Mouse (Mus musculus) brown adipose tissue, adult 24 weeks (tissue): ENCODE data around the gene Itgb6. TPM values are rescaled to one million over a fixed set of nuclear protein-coding genes. Genes with fewer than 3 reads are reported as not detected.

Experiments
- H3K27ac ChIP-seq: fragments of 200-500 bp; replicated peaks from 2 replicates; pipeline ENCODE4 v1.5.1; 2012; ENCODE audit warnings: low read depth, mild to moderate bottlenecking, low read length
- H3K4me1 ChIP-seq: fragments of 200-500 bp; 2 replicates; pipeline ENCODE4 v1.6.1; 2012; ENCODE audit warnings: low read length, mixed read lengths; ENCODE audit not compliant: control insufficient read depth, insufficient read depth, insufficient read length
- H3K4me3 ChIP-seq: fragments of 200-500 bp; 2 replicates; pipeline ENCODE4 v1.5.1; 2012; ENCODE audit warnings: low read depth, mild to moderate bottlenecking, low read length, moderate library complexity; ENCODE audit not compliant: insufficient read depth
- polyA plus RNA-seq: library from polyadenylated mRNA; stranded (reverse); fragments of >200 nt; gene quantifications from 2 replicates; pipeline ENCODE4 v1.2.4, GENCODE M21; 2012; ENCODE audit not compliant: missing spikeins, insufficient read depth, insufficient read length

Gene Itgb6
- polyA plus RNA-seq, 1 experiment: not detected

GRCm38 (mm10) chr2:60636481-60636880, 86.0 kb downstream of the Itgb6 start:
- Histone ChIP-seq H3K4me3 (no peak overlapping the region), H3K4me1 (no peaks in the 10 kb centered on the region; the same call in 1 of the 2 replicates), H3K27ac (no peak overlapping the region)

GRCm38 (mm10) chr2:60636038-60636437, 86.4 kb downstream of the Itgb6 start:
- Histone ChIP-seq H3K4me3 (no peak overlapping the region), H3K27ac (no peak overlapping the region), H3K4me1 (no peaks in the 10 kb centered on the region; the same call in 1 of the 2 replicates)

DNA sequence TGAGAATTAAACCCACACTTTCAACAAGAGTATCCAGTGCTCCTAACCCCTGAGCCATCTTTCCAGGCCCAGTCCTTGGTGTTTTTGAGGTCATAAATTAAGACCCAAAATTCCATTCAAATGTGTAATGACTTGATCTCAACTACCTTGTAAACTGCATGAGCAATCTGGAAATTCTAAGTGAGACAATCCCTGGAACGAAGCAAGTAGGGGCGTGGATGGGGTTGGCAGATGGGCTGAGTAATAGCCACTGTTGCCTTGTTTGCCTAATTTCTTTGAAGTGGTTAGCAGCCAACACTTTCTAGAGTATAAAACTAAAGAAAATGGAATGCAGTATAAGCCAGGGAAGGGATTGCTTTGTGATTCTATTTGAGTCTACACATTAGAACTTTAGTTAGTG, 89.7 kb downstream of the Itgb6 start:
- Histone ChIP-seq H3K4me3 (no peak overlapping the region), H3K4me1 (no peaks in the 10 kb centered on the region; the same call in 1 of the 2 replicates), H3K27ac (no peak overlapping the region)

GRCm38 (mm10) chr2:60630304-60630703, 92.1 kb downstream of the Itgb6 start:
- Histone ChIP-seq H3K27ac (no peak overlapping the region), H3K4me3 (no peak overlapping the region), H3K4me1 (no peaks in the 10 kb centered on the region; the same call in 1 of the 2 replicates)

DNA sequence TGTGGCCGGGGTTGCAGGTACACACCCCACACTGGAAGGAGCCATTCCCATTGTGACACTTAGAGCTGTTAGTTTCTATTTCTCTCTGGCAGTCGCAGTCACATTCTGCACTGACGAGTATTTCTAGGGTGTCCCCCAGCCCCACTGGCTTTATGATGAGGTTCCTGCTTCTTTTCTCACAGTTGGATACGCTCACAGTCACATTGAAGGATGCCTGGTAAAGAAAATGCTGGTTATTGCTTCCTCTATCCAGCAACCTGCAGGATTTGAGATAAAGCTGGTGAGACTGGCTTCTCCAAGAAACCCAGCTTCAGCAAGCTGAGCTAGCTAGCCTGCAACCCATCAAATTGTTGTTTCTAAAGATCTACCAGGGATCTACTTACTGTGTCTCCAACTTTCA, 94.5 kb downstream of the Itgb6 start:
- no peak overlapping the region for H3K27ac ChIP-seq
- no peak overlapping the region for H3K4me3 ChIP-seq
- no peaks in the 10 kb centered on the region for H3K4me1 ChIP-seq

DNA sequence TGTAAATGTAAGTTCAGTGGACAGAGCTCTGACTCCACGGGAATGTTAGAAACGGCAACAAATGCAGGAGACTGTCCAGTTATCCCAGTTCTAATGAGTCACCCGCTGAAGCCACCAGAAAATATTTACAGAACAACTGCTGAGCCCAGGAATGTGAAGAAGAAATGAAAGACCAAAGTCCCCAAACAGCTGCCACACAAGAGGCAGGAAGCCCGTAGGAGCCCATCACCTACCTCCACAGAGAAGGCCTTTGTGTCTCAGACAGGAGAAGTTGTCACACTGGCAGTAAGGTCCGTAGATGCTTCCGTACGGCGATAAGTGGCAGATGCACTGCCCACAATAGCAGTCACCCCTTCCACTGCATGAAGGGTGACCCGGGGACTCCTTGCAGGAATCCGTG, 94.9 kb downstream of the Itgb6 start:
- no peak overlapping the region for H3K27ac ChIP-seq
- no peaks in the 10 kb centered on the region for H3K4me1 ChIP-seq
- H3K4me3 ChIP-seq: no peak overlapping the region

- Histone ChIP-seq H3K27ac (no peak overlapping the region), H3K4me3 (no peak overlapping the region), H3K4me1 (no peaks in the 10 kb centered on the region)
Observed at GRCm38 (mm10) chr2:60625766-60626165, 96.7 kb downstream of the Itgb6 start.

- Histone ChIP-seq H3K4me3 (no peak overlapping the region), H3K27ac (no peak overlapping the region), H3K4me1 (no peaks in the 10 kb centered on the region)
Observed at GRCm38 (mm10) chr2:60622161-60622560, 100.3 kb downstream of the Itgb6 start.

DNA sequence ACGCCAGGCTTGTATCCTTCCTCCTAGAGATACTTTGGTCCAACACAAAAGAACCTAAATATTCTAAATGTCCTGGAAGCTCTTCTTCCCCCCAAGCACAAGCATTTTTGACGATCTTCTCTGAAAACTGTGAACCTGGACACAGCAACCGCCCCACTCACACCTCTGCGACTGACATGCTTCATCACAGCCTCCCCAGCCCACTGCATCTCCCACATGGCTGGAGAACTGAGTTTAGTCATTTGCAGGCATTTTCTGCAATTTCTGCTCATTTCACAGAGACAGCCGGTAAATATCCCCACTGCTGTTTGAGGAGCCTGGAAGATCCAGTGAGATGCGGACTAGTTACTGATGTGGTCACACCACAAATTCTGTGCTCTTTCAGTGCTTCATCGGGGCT, 107.7 kb downstream of the Itgb6 start:
- Histone ChIP-seq H3K27ac (no peak overlapping the region), H3K4me1 (no peaks in the 10 kb centered on the region), H3K4me3 (no peak overlapping the region)

GRCm38 (mm10) chr2:60613857-60614228, 108.6 kb downstream of the Itgb6 start:
- Histone ChIP-seq H3K27ac (no peak overlapping the region), H3K4me1 (no peaks in the 10 kb centered on the region), H3K4me3 (no peak overlapping the region)

- Histone ChIP-seq H3K4me1 (no peaks in the 10 kb centered on the region), H3K27ac (no peak overlapping the region), H3K4me3 (no peak overlapping the region)
Observed at GRCm38 (mm10) chr2:60612906-60613856, 109.3 kb downstream of the Itgb6 start.

GRCm38 (mm10) chr2:60611622-60612021, 110.8 kb downstream of the Itgb6 start:
- Histone ChIP-seq H3K4me3 (no peak overlapping the region), H3K27ac (no peak overlapping the region), H3K4me1 (no peaks in the 10 kb centered on the region)

DNA sequence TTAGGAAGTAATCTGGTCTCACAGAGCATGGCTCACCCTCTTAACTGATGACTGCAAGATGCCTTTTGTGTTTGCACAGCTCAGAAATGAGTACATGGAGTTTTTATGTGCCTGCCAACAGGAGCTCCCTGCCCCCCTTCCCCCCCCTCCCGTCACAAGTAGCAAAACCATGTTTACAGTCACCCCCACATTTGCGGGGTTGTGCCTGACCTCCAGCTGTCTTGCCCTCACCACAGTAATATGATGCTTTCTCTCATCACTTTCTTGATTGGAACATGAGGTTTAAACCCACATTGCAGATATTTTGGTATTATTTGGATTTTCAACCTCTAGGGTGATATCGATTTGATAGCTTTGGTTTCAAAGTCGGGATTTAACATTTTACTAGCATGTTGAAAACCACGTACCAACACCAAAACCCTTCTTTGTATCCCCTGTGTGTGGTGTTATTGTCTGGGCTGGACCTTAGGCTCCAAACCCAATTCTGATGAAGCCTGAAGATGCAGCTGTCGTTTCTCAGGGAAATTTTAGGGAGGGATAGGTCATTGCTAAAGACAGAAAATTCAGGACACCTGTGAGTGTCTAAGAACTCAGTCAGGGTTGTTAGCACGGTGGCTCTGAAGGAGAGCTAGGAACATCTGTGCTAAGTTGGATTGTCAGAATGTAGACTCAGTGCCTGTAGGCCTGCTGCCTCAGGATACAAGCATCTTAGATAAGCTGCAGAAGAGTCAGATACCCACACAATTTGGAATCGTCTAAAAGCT, 112.8 kb downstream of the Itgb6 start:
- no peak overlapping the region for H3K4me3 ChIP-seq
- no peak overlapping the region for H3K27ac ChIP-seq
- no peaks in the 10 kb centered on the region for H3K4me1 ChIP-seq

DNA sequence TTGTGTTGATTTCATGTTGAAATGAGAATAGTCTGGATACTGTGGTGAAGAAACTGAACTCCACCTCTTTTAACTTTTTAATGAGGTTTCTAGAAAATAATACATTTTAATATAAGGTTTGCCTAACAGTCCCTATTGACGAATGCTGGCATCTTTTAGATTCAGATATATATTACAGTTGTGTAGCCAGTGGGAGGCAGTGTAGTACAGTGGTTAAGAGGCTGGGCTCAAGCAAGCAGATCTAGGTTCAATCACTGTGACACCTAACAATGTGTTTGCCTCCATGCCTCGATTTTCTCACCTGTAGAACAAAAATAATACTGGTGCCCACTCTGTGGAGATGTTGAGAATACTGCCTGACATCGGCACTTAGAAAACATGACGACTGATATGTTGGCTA, 114.5 kb downstream of the Itgb6 start:
- Histone ChIP-seq H3K27ac (no peak overlapping the region), H3K4me1 (no peaks in the 10 kb centered on the region), H3K4me3 (no peak overlapping the region)

GRCm38 (mm10) chr2:60601326-60601725, 121.1 kb downstream of the Itgb6 start:
- no peak overlapping the region for H3K27ac ChIP-seq
- no peaks in the 10 kb centered on the region for H3K4me1 ChIP-seq
- H3K4me3 ChIP-seq: no peak overlapping the region
